Mouse (Mus musculus): Measurements from ENCODE around the gene Vnn1. TPM values are rescaled to one million over a fixed set of nuclear protein-coding genes. Genes with fewer than 3 reads are reported as not detected.

Vnn1 gene
- polyA plus RNA-seq, 1 experiment from 2014 or later, result 1.3 TPM

DNA sequence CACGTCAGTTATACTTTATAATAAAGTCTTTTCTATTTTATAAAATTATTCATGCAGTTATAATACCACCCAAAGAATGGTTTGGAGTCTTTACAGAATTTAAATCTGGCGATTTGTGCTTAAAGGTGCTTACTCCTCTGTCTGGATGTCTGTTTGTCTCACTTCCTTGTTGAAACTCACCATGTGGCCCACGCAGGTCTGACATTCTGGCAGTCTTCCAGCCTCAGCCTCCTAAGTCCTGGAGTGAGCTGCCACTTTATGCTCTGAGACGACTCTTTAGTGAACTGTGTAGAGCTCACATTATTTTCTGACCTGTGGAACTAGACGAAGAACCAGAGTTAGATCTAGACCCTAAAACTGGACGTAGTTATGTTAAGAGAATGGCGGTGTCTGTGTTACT, 53.5 kb downstream of the Vnn1 start:
- H3K36me3 ChIP-seq (ENCODE audit: control insufficient read depth, insufficient read depth, low read length), result no peaks in the 10 kb centered on the region
- H3K9ac ChIP-seq (ENCODE audit: low read depth, low read length), result no peak overlapping the region
- H3K9me3 ChIP-seq (ENCODE audit: control insufficient read depth, low read length), result no peaks in the 10 kb centered on the region
- H3K4me2 ChIP-seq, result no peak overlapping the region
- ATAC-seq (replicated peaks; ENCODE audit: low FRiP score), result no peak
- H3K4me1 ChIP-seq (replicated peaks; ENCODE audit: control insufficient read depth, insufficient read depth, low read length), result no peaks in the 10 kb centered on the region
- H3K27me3 ChIP-seq (replicated peaks; ENCODE audit: control insufficient read depth, insufficient read depth, low read length), result no peaks in the 10 kb centered on the region
- WGBS, result 69% methylated on average over 7 of the region's 7 CpGs
- no peak overlapping the region for H3K27ac ChIP-seq (ENCODE audit: low read depth, low read length)
- DNase-seq (ENCODE audit: low spot score), result no peak
- no peak overlapping the region for H3K4me3 ChIP-seq (ENCODE audit: low read depth, low read length)

GRCm38 (mm10) chr10:23949508-23950005, 55.1 kb downstream of the Vnn1 start, which contains the start of gene Taar3:
Taar3 (plus strand) TSS chr10:23949558.
- Histone ChIP-seq H3K9me3 (ENCODE audit: control insufficient read depth, low read length) (no peaks in the 10 kb centered on the region), H3K4me3 (ENCODE audit: low read depth, low read length) (no peak within 1 kb of the TSS), H3K27ac (ENCODE audit: low read depth, low read length) (no peak within 1 kb of the TSS), H3K4me2 (no peak within 1 kb of the TSS), H3K36me3 (ENCODE audit: control insufficient read depth, insufficient read depth, low read length) (no peaks in the 10 kb centered on the region), H3K27me3 (replicated peaks; ENCODE audit: control insufficient read depth, insufficient read depth, low read length) (no peaks in the 10 kb centered on the region), H3K4me1 (replicated peaks; ENCODE audit: control insufficient read depth, insufficient read depth, low read length) (no peaks in the 10 kb centered on the region), H3K9ac (ENCODE audit: low read depth, low read length) (no peak within 1 kb of the TSS)
- WGBS, result 87% methylated on average over 16 of the region's 16 CpGs
- ATAC-seq (replicated peaks; ENCODE audit: low FRiP score) (no peak), DNase-seq (ENCODE audit: low spot score) (no peak)

DNA sequence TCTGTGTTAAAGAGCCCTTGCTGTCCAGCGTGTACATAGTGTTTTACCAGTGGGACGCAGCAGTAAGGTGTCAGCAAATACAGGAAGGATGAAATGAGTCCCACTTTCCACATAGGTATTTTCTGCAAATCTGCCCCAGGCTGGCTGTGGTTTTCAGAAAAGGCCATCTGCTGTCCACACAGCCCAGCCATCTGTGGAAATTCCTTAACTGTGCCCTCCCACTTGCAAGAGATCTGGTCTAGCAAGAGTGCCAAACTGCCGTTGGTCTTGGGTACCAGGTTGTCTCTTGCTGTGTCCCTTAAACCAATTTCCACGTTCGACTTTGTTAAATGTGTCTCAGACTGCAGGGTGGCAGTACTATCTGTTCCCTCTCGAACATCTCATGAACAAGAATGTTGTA, 57.2 kb downstream of the Vnn1 start:
- H3K9me3 ChIP-seq (ENCODE audit: control insufficient read depth, low read length), result no peaks in the 10 kb centered on the region
- H3K27ac ChIP-seq (ENCODE audit: low read depth, low read length), result no peak overlapping the region
- H3K27me3 ChIP-seq (replicated peaks; ENCODE audit: control insufficient read depth, insufficient read depth, low read length), result no peaks in the 10 kb centered on the region
- H3K4me3 ChIP-seq (ENCODE audit: low read depth, low read length), result no peak overlapping the region
- ATAC-seq (replicated peaks; ENCODE audit: low FRiP score), result no peak
- no peak for DNase-seq (ENCODE audit: low spot score)
- H3K36me3 ChIP-seq (ENCODE audit: control insufficient read depth, insufficient read depth, low read length), result no peaks in the 10 kb centered on the region
- WGBS, result 78% methylated on average over 6 of the region's 6 CpGs
- H3K4me1 ChIP-seq (replicated peaks; ENCODE audit: control insufficient read depth, insufficient read depth, low read length), result no peaks in the 10 kb centered on the region
- no peak overlapping the region for H3K9ac ChIP-seq (ENCODE audit: low read depth, low read length)
- H3K4me2 ChIP-seq, result no peak overlapping the region

Other genes starting within 250 kb of the Vnn1 start
- gene Rps12, start 107.4 kb upstream of the Vnn1 start, polyA plus RNA-seq (2014; fragmentation: Nextera tagmentation; extraction: Ambion mirVana), result 260 and 303 TPM in 2 replicates
- gene Slc18b1, start 97.7 kb upstream of the Vnn1 start, polyA plus RNA-seq (2014; fragmentation: Nextera tagmentation; extraction: Ambion mirVana), result 5.6 and 6.3 TPM in 2 replicates
- gene Vnn3, start 43.2 kb upstream of the Vnn1 start, polyA plus RNA-seq (2014; fragmentation: Nextera tagmentation; extraction: Ambion mirVana), result not detected in 2 replicates
- gene Taar1, start 25.7 kb downstream of the Vnn1 start, polyA plus RNA-seq (2014; fragmentation: Nextera tagmentation; extraction: Ambion mirVana), result not detected in 2 replicates
- not detected in 2 replicates for gene Taar2, start 43.9 kb downstream of the Vnn1 start, polyA plus RNA-seq (2014; fragmentation: Nextera tagmentation; extraction: Ambion mirVana)
- not detected in 2 replicates for gene Taar3, start 54.9 kb downstream of the Vnn1 start, polyA plus RNA-seq (2014; fragmentation: Nextera tagmentation; extraction: Ambion mirVana)
- not detected in 2 replicates for gene Taar4, start 65.8 kb downstream of the Vnn1 start, polyA plus RNA-seq (2014; fragmentation: Nextera tagmentation; extraction: Ambion mirVana)
- not detected in 2 replicates for gene Taar5, start 76.0 kb downstream of the Vnn1 start, polyA plus RNA-seq (2014; fragmentation: Nextera tagmentation; extraction: Ambion mirVana)
- gene Taar6, start 91.0 kb downstream of the Vnn1 start, polyA plus RNA-seq (2014; fragmentation: Nextera tagmentation; extraction: Ambion mirVana), result not detected in 2 replicates
- not detected in 2 replicates for gene Taar7a, start 98.8 kb downstream of the Vnn1 start, polyA plus RNA-seq (2014; fragmentation: Nextera tagmentation; extraction: Ambion mirVana)
- not detected in 2 replicates for gene Taar7b, start 105.3 kb downstream of the Vnn1 start, polyA plus RNA-seq (2014; fragmentation: Nextera tagmentation; extraction: Ambion mirVana)
- gene Taar7d, start 132.5 kb downstream of the Vnn1 start, polyA plus RNA-seq (2014; fragmentation: Nextera tagmentation; extraction: Ambion mirVana), result not detected in 2 replicates
- not detected in 2 replicates for gene Taar7e, start 142.9 kb downstream of the Vnn1 start, polyA plus RNA-seq (2014; fragmentation: Nextera tagmentation; extraction: Ambion mirVana)
- gene Taar7f, start 154.8 kb downstream of the Vnn1 start, polyA plus RNA-seq (2014; fragmentation: Nextera tagmentation; extraction: Ambion mirVana), result not detected in 2 replicates
- gene Taar8a, start 181.8 kb downstream of the Vnn1 start, polyA plus RNA-seq (2014; fragmentation: Nextera tagmentation; extraction: Ambion mirVana), result not detected in 2 replicates
- not detected in 2 replicates for gene Taar8b, start 197.6 kb downstream of the Vnn1 start, polyA plus RNA-seq (2014; fragmentation: Nextera tagmentation; extraction: Ambion mirVana)
- not detected in 2 replicates for gene Taar8c, start 207.2 kb downstream of the Vnn1 start, polyA plus RNA-seq (2014; fragmentation: Nextera tagmentation; extraction: Ambion mirVana)
- not detected in 2 replicates for gene Taar9, start 214.8 kb downstream of the Vnn1 start, polyA plus RNA-seq (2014; fragmentation: Nextera tagmentation; extraction: Ambion mirVana)